Mouse (Mus musculus) liver, embryonic 16.5 days (tissue): Measurements from ENCODE around the gene Mrpl33. TPM values are rescaled to one million over a fixed set of nuclear protein-coding genes. Genes with fewer than 3 reads are reported as not detected.

Source experiments
- ATAC-seq: fragments of 200-750 bp; cut with Nextera tagmentation; 2 replicates; pipeline ENCODE4 v1.8.0; 2017; ENCODE audit warnings: low read depth, mild to moderate bottlenecking, moderate number of reproducible peaks, moderate library complexity
- H3K27ac ChIP-seq: fragments of 300-500 bp; sonication (generic); 2 replicates; pipeline ENCODE4 v1.5.1; 2014; ENCODE audit warnings: mild to moderate bottlenecking, low read length
- H3K27me3 ChIP-seq: fragments of 300-500 bp; sonication (generic); 2 replicates; pipeline ENCODE4 v1.6.1; 2014; ENCODE audit warnings: low read depth, low read length, mixed read lengths; ENCODE audit not compliant: control insufficient read depth, insufficient read depth
- H3K36me3 ChIP-seq: fragments of 300-500 bp; sonication (generic); 2 replicates; pipeline ENCODE4 v1.6.1; 2014; ENCODE audit warnings: mild to moderate bottlenecking; ENCODE audit not compliant: control insufficient read depth, insufficient read depth
- H3K4me1 ChIP-seq: fragments of 300-500 bp; sonication (generic); 2 replicates; pipeline ENCODE4 v1.6.1; 2014; ENCODE audit warnings: low read depth, low read length, mixed read lengths; ENCODE audit not compliant: control insufficient read depth
- H3K4me2 ChIP-seq: fragments of 300-500 bp; sonication (generic); 2 replicates; pipeline ENCODE4 v1.6.1; 2014; ENCODE audit warnings: low read depth, low read length, mixed read lengths
- H3K4me3 ChIP-seq: fragments of 300-500 bp; sonication (generic); 2 replicates; pipeline ENCODE4 v1.5.1; 2014; ENCODE audit warnings: low read depth, mild to moderate bottlenecking, low read length
- H3K9ac ChIP-seq: fragments of 300-500 bp; sonication (generic); 2 replicates; pipeline ENCODE4 v1.6.1; 2014; ENCODE audit warnings: low read depth, low read length
- H3K9me3 ChIP-seq: fragments of 300-500 bp; sonication (generic); replicated peaks from 2 replicates; pipeline ENCODE4 v1.6.1; 2016; ENCODE audit warnings: low read length; ENCODE audit not compliant: control insufficient read depth
- WGBS: fragments of 180-500 bp; shearing (Covaris S2); extraction: QIAGEN DNeasy Blood & Tissue Kit; methylation state at CpG from one replicate; pipeline ENCODE4 v1.1.7; 2014; ENCODE audit not compliant: insufficient replicate concordance; 5-methylcytosine and 5-hydroxymethylcytosine counted together
- polyA plus RNA-seq: library from polyadenylated mRNA; unstranded; fragments of >200 nt; fragmentation: Nextera tagmentation; extraction: Ambion mirVana; gene quantifications from 2 replicates; pipeline ENCODE4 v1.2.1, GENCODE M21; 2015

The Mrpl33 gene
- polyA plus RNA-seq, 1 experiment from 2014 or later: 141 TPM

- ATAC-seq: no peak
Measured at GRCm38 (mm10) chr5:31566457-31566856, 30.3 kb upstream of the Mrpl33 start.

GRCm38 (mm10) chr5:31567951-31568657, 28.6 kb upstream of the Mrpl33 start:
- Histone ChIP-seq H3K9me3 (no peaks in the 10 kb centered on the region), H3K27me3 (no peaks in the 10 kb centered on the region), H3K4me3 (no peak overlapping the region), H3K36me3 (no peaks in the 10 kb centered on the region), H3K4me2 (no peak overlapping the region), H3K4me1 (no peaks in the 10 kb centered on the region), H3K27ac (no peak overlapping the region), H3K9ac (no peak overlapping the region)
- WGBS: 49% methylated on average over 5 of the region's 5 CpGs
- ATAC-seq: no peak

More at GRCm38 (mm10) chr5:31566457-31566856, 30.3 kb upstream of the Mrpl33 start:
- Histone ChIP-seq H3K9me3 (no peaks in the 10 kb centered on the region), H3K4me3 (no peak overlapping the region), H3K27ac (no peak overlapping the region), H3K36me3 (no peaks in the 10 kb centered on the region; the same call in 1 of the 2 replicates), H3K4me2 (no peak overlapping the region), H3K4me1 (no peaks in the 10 kb centered on the region), H3K9ac (no peak overlapping the region), H3K27me3 (no peaks in the 10 kb centered on the region)
- 65% methylated on average over 3 of the region's 3 CpGs for WGBS

- Histone ChIP-seq H3K4me1 (no peaks in the 10 kb centered on the region), H3K27me3 (no peaks in the 10 kb centered on the region), H3K9me3 (no peaks in the 10 kb centered on the region), H3K9ac (no peak overlapping the region), H3K36me3 (no peaks in the 10 kb centered on the region), H3K4me3 (peak overlapping the region; percentile 25), H3K27ac (no peak overlapping the region; the same call in 1 of the 2 replicates), H3K4me2 (peak overlapping the region; percentile 4; the same call in 1 of the 2 replicates)
- 5% methylated on average over 20 of the region's 20 CpGs for WGBS
- ATAC-seq: no peak
Measured at GRCm38 (mm10) chr5:31571023-31571608, 25.6 kb upstream of the Mrpl33 start.

- H3K9ac ChIP-seq: no peak overlapping the region
- H3K4me3 ChIP-seq: no peak overlapping the region
- H3K4me1 ChIP-seq: no peaks in the 10 kb centered on the region
- no peaks in the 10 kb centered on the region for H3K27me3 ChIP-seq
- WGBS: 70% methylated on average over 3 of the region's 3 CpGs
- H3K9me3 ChIP-seq: no peaks in the 10 kb centered on the region
- no peak overlapping the region for H3K27ac ChIP-seq
- H3K4me2 ChIP-seq: no peak overlapping the region
- ATAC-seq: no peak
- no peaks in the 10 kb centered on the region for H3K36me3 ChIP-seq
Measured at GRCm38 (mm10) chr5:31573722-31574121, 23.0 kb upstream of the Mrpl33 start.

- no peak for ATAC-seq
- Histone ChIP-seq H3K27ac (no peak overlapping the region), H3K27me3 (no peaks in the 10 kb centered on the region), H3K4me1 (no peaks in the 10 kb centered on the region), H3K9ac (no peak overlapping the region), H3K9me3 (no peaks in the 10 kb centered on the region), H3K4me3 (no peak overlapping the region), H3K36me3 (no peaks in the 10 kb centered on the region), H3K4me2 (no peak overlapping the region)
- 53% methylated on average over 7 of the region's 7 CpGs for WGBS
Measured at GRCm38 (mm10) chr5:31576539-31576975, 20.2 kb upstream of the Mrpl33 start.

- Histone ChIP-seq H3K27ac (no peak overlapping the region), H3K4me2 (no peak overlapping the region), H3K4me1 (no peaks in the 10 kb centered on the region), H3K27me3 (no peaks in the 10 kb centered on the region), H3K4me3 (no peak overlapping the region), H3K9me3 (no peaks in the 10 kb centered on the region), H3K36me3 (no peaks in the 10 kb centered on the region), H3K9ac (no peak overlapping the region)
- 57% methylated on average over 6 of the region's 6 CpGs for WGBS
- ATAC-seq: no peak
Measured at GRCm38 (mm10) chr5:31581263-31581662, 15.5 kb upstream of the Mrpl33 start.

GRCm38 (mm10) chr5:31581932-31582331, 14.8 kb upstream of the Mrpl33 start:
- Histone ChIP-seq H3K9ac (no peak overlapping the region), H3K9me3 (no peaks in the 10 kb centered on the region), H3K4me2 (no peak overlapping the region), H3K4me1 (no peaks in the 10 kb centered on the region), H3K27ac (no peak overlapping the region), H3K27me3 (no peaks in the 10 kb centered on the region), H3K36me3 (no peaks in the 10 kb centered on the region), H3K4me3 (no peak overlapping the region)
- 47% methylated on average over 3 of the region's 3 CpGs for WGBS
- ATAC-seq: no peak

GRCm38 (mm10) chr5:31583261-31583660, 13.5 kb upstream of the Mrpl33 start:
- no peaks in the 10 kb centered on the region for H3K36me3 ChIP-seq
- H3K27ac ChIP-seq: no peak overlapping the region
- no peak overlapping the region for H3K4me2 ChIP-seq
- H3K27me3 ChIP-seq: no peaks in the 10 kb centered on the region
- H3K9me3 ChIP-seq: no peaks in the 10 kb centered on the region
- 61% methylated on average over 2 of the region's 2 CpGs for WGBS
- H3K9ac ChIP-seq: no peak overlapping the region
- no peaks in the 10 kb centered on the region for H3K4me1 ChIP-seq
- H3K4me3 ChIP-seq: no peak overlapping the region
- no peak for ATAC-seq

GRCm38 (mm10) chr5:31585526-31585925, 11.2 kb upstream of the Mrpl33 start:
- H3K4me1 ChIP-seq: no peaks in the 10 kb centered on the region
- 68% methylated on average over 4 of the region's 4 CpGs for WGBS
- H3K9me3 ChIP-seq: 0 out of 2 replicates have a peak, but pooled peaks cover 3% of the 10 kb centered on the region
- no peaks in the 10 kb centered on the region for H3K36me3 ChIP-seq
- H3K4me3 ChIP-seq: no peak overlapping the region
- no peak overlapping the region for H3K9ac ChIP-seq
- no peak overlapping the region for H3K4me2 ChIP-seq
- no peaks in the 10 kb centered on the region for H3K27me3 ChIP-seq
- no peak overlapping the region for H3K27ac ChIP-seq
- ATAC-seq: no peak
